ENCODE assay signal across 9 mouse cellular contexts in genomic region chr2:62664839-62665238, GRCm38 (mm10). TPM values are rescaled to one million over a fixed set of nuclear protein-coding genes. Genes with fewer than 3 reads are reported as not detected.
A peak's percentile ranks its signal among the peaks of the same experiment; 100 is the strongest.
DNase-seq lines count a peak whose midpoint lies in the region; ATAC-seq and TF ChIP-seq lines count a peak whose summit lies in the region.
"Had no signal": no experiment of that assay in that cellular context is flagged by ENCODE, and none has a peak within 500 bp of the region (broad histone marks: within the 10 kb centered on the region; RNA-seq: fewer than 3 reads in every experiment).

No protein-coding gene starts in this region.

- H3K4me2 ChIP-seq in kidney, embryonic 14.5 days (replicated peaks; ENCODE audit: low read depth, low read length) = peak overlapping the region; percentile 70
- H3K4me2 ChIP-seq in hindbrain, embryonic 12.5 days (replicated peaks) = peak overlapping the region; percentile 78; the same call in 1 of the 2 replicates
- H3K4me2 ChIP-seq in midbrain, embryonic 13.5 days (replicated peaks) = peak overlapping the region; percentile 75

- no peak overlapping the region for H3K9ac ChIP-seq in kidney, embryonic 14.5 days (ENCODE audit: low read depth, low read length)
- H3K9ac ChIP-seq in hindbrain, embryonic 12.5 days = no peak overlapping the region
- H3K9ac ChIP-seq in midbrain, embryonic 13.5 days (replicated peaks) = no peak overlapping the region

- no peaks in the 10 kb centered on the region for H3K36me3 ChIP-seq in kidney, embryonic 14.5 days (ENCODE audit: control insufficient read depth, insufficient read depth, low read length)
- H3K36me3 ChIP-seq in hindbrain, embryonic 12.5 days = no peaks in the 10 kb centered on the region
- H3K36me3 ChIP-seq in midbrain, embryonic 13.5 days = no peaks in the 10 kb centered on the region

- DNase-seq in kidney, adult 11 months = no peak
- no peak for DNase-seq in frontal cortex, postnatal 25 days (ENCODE audit: low spot score in 2 of 2)
- DNase-seq in natural killer cell, adult 2 months (ENCODE audit: low spot score in 2 of 2) = no peak
- no peak for DNase-seq in left cerebral cortex, adult 11 months (ENCODE audit: low spot score)

- no peaks in the 10 kb centered on the region for H3K4me1 ChIP-seq in kidney, embryonic 14.5 days (ENCODE audit: control insufficient read depth, insufficient read depth, low read length)
- H3K4me1 ChIP-seq in bone marrow, adult 2 months (ENCODE audit: control insufficient read depth, insufficient read depth, low read length) = no peaks in the 10 kb centered on the region; the same call in 1 of the 2 replicates
- no peaks in the 10 kb centered on the region for H3K4me1 ChIP-seq in hindbrain, embryonic 12.5 days
- H3K4me1 ChIP-seq in midbrain, embryonic 13.5 days (replicated peaks) = 0 out of 2 replicates have a peak, but pooled peaks cover 3% of the 10 kb centered on the region

- no peak overlapping the region for H3K27ac ChIP-seq in kidney, embryonic 14.5 days (ENCODE audit: low read depth, low read length)
- H3K27ac ChIP-seq in bone marrow, adult 2 months (ENCODE audit: control insufficient read depth, insufficient read depth, low read depth, low read length, poor library complexity) = peak overlapping the region; percentile 49; the same call in 1 of the 2 replicates
- no peak overlapping the region for H3K27ac ChIP-seq in hindbrain, embryonic 12.5 days
- no peak overlapping the region for H3K27ac ChIP-seq in midbrain, embryonic 13.5 days

- TF ChIP-seq POLR2A in bone marrow, adult 2 months (IDR thresholded peaks at IDR 0.05; ENCODE audit: borderline replicate concordance, control insufficient read depth, low read depth, low read length) = no peak

- no peaks in the 10 kb centered on the region; the same call in 1 of the 2 replicates for H3K27me3 ChIP-seq in kidney, embryonic 14.5 days (ENCODE audit: control insufficient read depth, insufficient read depth, low read length)
- H3K27me3 ChIP-seq in hindbrain, embryonic 12.5 days = no peaks in the 10 kb centered on the region
- H3K27me3 ChIP-seq in midbrain, embryonic 13.5 days = peaks cover 6% of the 10 kb centered on the region; the same call in 1 of the 2 replicates
- H3K27me3 ChIP-seq: Patski had no signal

- peak overlapping the region; percentile 64 for H3K4me3 ChIP-seq in kidney, embryonic 14.5 days (ENCODE audit: low read length)
- peak overlapping the region; percentile 62 for H3K4me3 ChIP-seq in bone marrow, adult 2 months (replicated peaks; ENCODE audit: control insufficient read depth, low read depth, low read length)
- H3K4me3 ChIP-seq in hindbrain, embryonic 12.5 days = no peak overlapping the region
- H3K4me3 ChIP-seq in midbrain, embryonic 13.5 days (replicated peaks) = peak overlapping the region; percentile 53

- WGBS in kidney, embryonic 14.5 days = 56% methylated on average over 7 of the region's 7 CpGs
- 48% methylated on average over 7 of the region's 7 CpGs for whole genome bisulfite sequencing in bone marrow, adult 2 months
- 66% methylated on average over 7 of the region's 7 CpGs for WGBS in hindbrain, embryonic 12.5 days
- 67% methylated on average over 7 of the region's 7 CpGs for WGBS in midbrain, embryonic 13.5 days

- H3K9me3 ChIP-seq in kidney, embryonic 14.5 days (ENCODE audit: control insufficient read depth, low read length) = no peaks in the 10 kb centered on the region
- no peaks in the 10 kb centered on the region for H3K9me3 ChIP-seq in hindbrain, embryonic 12.5 days (replicated peaks)
- no peaks in the 10 kb centered on the region for H3K9me3 ChIP-seq in midbrain, embryonic 13.5 days

- no peak for ATAC-seq in kidney, embryonic 14.5 days (ENCODE audit: low FRiP score, low TSS enrichment)
- no peak for ATAC-seq in hindbrain, embryonic 12.5 days (ENCODE audit: low FRiP score)
- ATAC-seq in midbrain, embryonic 13.5 days = no peak

- no peak for TF ChIP-seq CTCF in bone marrow, adult 2 months (IDR thresholded peaks at IDR 0.05; ENCODE audit: control insufficient read depth, insufficient read depth, low read length)

RNA-seq across cellular contexts. Expression of gene Gca, which starts 0.8 kb away (rescaled TPM):
- polyA plus RNA-seq in kidney, embryonic 14.5 days (2014; fragmentation: Nextera tagmentation; extraction: Ambion mirVana) = 15.3 and 20.6 TPM in 2 replicates
- 5.8 and 17.3 TPM in 2 replicates for polyA plus RNA-seq in bone marrow, adult 2 months (2011; ENCODE audit: insufficient read depth, insufficient read length, low replicate concordance, missing spikeins)
- 3.0 TPM in 2 replicates for polyA plus RNA-seq in hindbrain, embryonic 12.5 days (2016; fragmentation: Nextera tagmentation; extraction: Ambion mirVana)
- polyA plus RNA-seq in midbrain, embryonic 13.5 days (2015; fragmentation: Nextera tagmentation; extraction: Ambion mirVana) = 3.2 and 3.7 TPM in 2 replicates

RNA-seq across cellular contexts. Expression of gene Ifih1, which starts 18.8 kb away (rescaled TPM):
- 1.8 and 3.1 TPM in 2 replicates for polyA plus RNA-seq in kidney, embryonic 14.5 days (2014; fragmentation: Nextera tagmentation; extraction: Ambion mirVana)
- polyA plus RNA-seq in bone marrow, adult 2 months (2011; ENCODE audit: insufficient read depth, insufficient read length, low replicate concordance, missing spikeins) = 7.0 and 8.2 TPM in 2 replicates
- 2.0 and 2.3 TPM in 2 replicates for polyA plus RNA-seq in hindbrain, embryonic 12.5 days (2016; fragmentation: Nextera tagmentation; extraction: Ambion mirVana)
- polyA plus RNA-seq in midbrain, embryonic 13.5 days (2015; fragmentation: Nextera tagmentation; extraction: Ambion mirVana) = 0.67 and 1.5 TPM in 2 replicates
